Mouse (Mus musculus): ENCODE results near the gene Hist1h2ab. TPM values are rescaled to one million over a fixed set of nuclear protein-coding genes. Genes with fewer than 3 reads are reported as not detected.
A peak's percentile ranks its signal among the peaks of the same experiment; 100 is the strongest.

Hist1h2ab gene
- polyA plus RNA-seq, 1 experiment from 2014 or later: 20.0 TPM

DNA sequence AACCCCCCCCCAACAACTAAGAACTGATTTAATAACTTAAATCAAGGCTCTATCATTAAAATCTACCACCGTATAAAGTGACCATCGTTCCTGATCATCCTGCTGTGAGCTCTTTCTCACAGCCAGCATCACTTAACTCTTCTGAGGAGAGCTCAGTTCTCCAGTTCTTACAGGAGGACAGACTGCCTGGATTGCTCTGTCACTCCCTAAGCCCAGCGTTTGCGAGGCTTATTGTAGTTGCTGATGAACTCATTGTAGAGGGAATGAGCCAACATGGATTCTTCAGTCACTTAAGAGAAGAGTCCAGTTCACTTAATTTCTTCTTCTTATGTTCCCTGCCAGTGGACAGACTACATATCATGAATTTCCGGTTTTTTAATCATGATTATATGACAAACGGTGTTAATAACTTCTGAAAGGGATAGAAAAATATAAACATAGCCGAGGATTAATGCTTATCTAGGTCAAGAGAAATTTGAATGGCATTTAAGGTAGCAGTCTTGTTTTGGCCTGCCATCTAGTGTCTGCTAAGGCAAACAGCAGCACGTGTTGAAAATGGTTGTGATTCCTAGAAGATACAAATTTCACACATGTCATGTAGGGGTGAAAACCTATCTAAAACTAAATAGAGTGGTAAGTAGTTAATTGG, 18.6 kb upstream of the Hist1h2ab start:
- H3K4me3 ChIP-seq (ENCODE audit: low read length): no peak overlapping the region
- no peaks in the 10 kb centered on the region for H3K27me3 ChIP-seq (replicated peaks; ENCODE audit: control insufficient read depth, insufficient read depth, low read length)
- WGBS: 23% methylated on average over 8 of the region's 8 CpGs
- no peak for ATAC-seq
- no peak overlapping the region for H3K9ac ChIP-seq (ENCODE audit: low read depth, low read length)
- no peaks in the 10 kb centered on the region for H3K4me1 ChIP-seq (ENCODE audit: control insufficient read depth, insufficient read depth, low read length)
- no peak overlapping the region for H3K4me2 ChIP-seq (ENCODE audit: low read depth, low read length)
- no peaks in the 10 kb centered on the region for H3K9me3 ChIP-seq (ENCODE audit: control insufficient read depth, low read length)
- no peaks in the 10 kb centered on the region for H3K36me3 ChIP-seq (ENCODE audit: control insufficient read depth, insufficient read depth, low read length)
- H3K27ac ChIP-seq (ENCODE audit: low read length): no peak overlapping the region

- no peak for ATAC-seq
- Histone ChIP-seq H3K4me3 (ENCODE audit: low read length) (no peak overlapping the region), H3K36me3 (ENCODE audit: control insufficient read depth, insufficient read depth, low read length) (no peaks in the 10 kb centered on the region), H3K4me2 (ENCODE audit: low read depth, low read length) (no peak overlapping the region), H3K9ac (ENCODE audit: low read depth, low read length) (no peak overlapping the region), H3K4me1 (ENCODE audit: control insufficient read depth, insufficient read depth, low read length) (peaks cover 5% of the 10 kb centered on the region; the same call in 1 of the 2 replicates), H3K27me3 (replicated peaks; ENCODE audit: control insufficient read depth, insufficient read depth, low read length) (no peaks in the 10 kb centered on the region), H3K9me3 (ENCODE audit: control insufficient read depth, low read length) (no peaks in the 10 kb centered on the region), H3K27ac (ENCODE audit: low read length) (no peak overlapping the region)
- 87% methylated on average over 5 of the region's 5 CpGs for WGBS
These were observed 13.8 kb upstream of the Hist1h2ab start for GRCm38 (mm10) chr13:23737091-23737490.

- no peak for ATAC-seq
- WGBS: 22% methylated on average over 4 of the region's 4 CpGs
These were observed 12.9 kb upstream of the Hist1h2ab start for GRCm38 (mm10) chr13:23738041-23738440.

GRCm38 (mm10) chr13:23738677-23739068, 12.3 kb upstream of the Hist1h2ab start, which contains the start of gene Hist1h1c:
Gene Hist1h1c (plus strand): TSS chr13:23738808.
- H3K27ac ChIP-seq (ENCODE audit: low read length): peak within 1 kb of the TSS; percentile 99
- H3K4me1 ChIP-seq (ENCODE audit: control insufficient read depth, insufficient read depth, low read length): peaks cover 5% of the 10 kb centered on the region; the same call in 1 of the 2 replicates
- no peaks in the 10 kb centered on the region for H3K36me3 ChIP-seq (ENCODE audit: control insufficient read depth, insufficient read depth, low read length)
- H3K4me2 ChIP-seq (ENCODE audit: low read depth, low read length): peak within 1 kb of the TSS; percentile 91
- peak within 1 kb of the TSS; percentile 94 for H3K9ac ChIP-seq (ENCODE audit: low read depth, low read length)
- ATAC-seq: peak; percentile 88
- H3K27me3 ChIP-seq (replicated peaks; ENCODE audit: control insufficient read depth, insufficient read depth, low read length): no peaks in the 10 kb centered on the region
- H3K4me3 ChIP-seq (ENCODE audit: low read length): peak within 1 kb of the TSS; percentile 61
- no peaks in the 10 kb centered on the region for H3K9me3 ChIP-seq (ENCODE audit: control insufficient read depth, low read length)
- under 1% methylated on average over 27 of the region's 38 CpGs for WGBS

More at GRCm38 (mm10) chr13:23738041-23738440, 12.9 kb upstream of the Hist1h2ab start:
- H3K4me2 ChIP-seq (ENCODE audit: low read depth, low read length): peak overlapping the region; percentile 91; the same call in 1 of the 2 replicates
- H3K4me1 ChIP-seq (ENCODE audit: control insufficient read depth, insufficient read depth, low read length): peaks cover 5% of the 10 kb centered on the region; the same call in 1 of the 2 replicates
- no peaks in the 10 kb centered on the region for H3K9me3 ChIP-seq (ENCODE audit: control insufficient read depth, low read length)
- no peaks in the 10 kb centered on the region for H3K27me3 ChIP-seq (replicated peaks; ENCODE audit: control insufficient read depth, insufficient read depth, low read length)
- peak overlapping the region; percentile 99 for H3K27ac ChIP-seq (ENCODE audit: low read length)
- H3K9ac ChIP-seq (ENCODE audit: low read depth, low read length): peak overlapping the region; percentile 94
- no peaks in the 10 kb centered on the region for H3K36me3 ChIP-seq (ENCODE audit: control insufficient read depth, insufficient read depth, low read length)
- H3K4me3 ChIP-seq (ENCODE audit: low read length): peak overlapping the region; percentile 61

- Histone ChIP-seq H3K4me2 (ENCODE audit: low read depth, low read length) (peak overlapping the region; percentile 91), H3K9ac (ENCODE audit: low read depth, low read length) (peak overlapping the region; percentile 94), H3K36me3 (ENCODE audit: control insufficient read depth, insufficient read depth, low read length) (no peaks in the 10 kb centered on the region), H3K4me3 (ENCODE audit: low read length) (peak overlapping the region; percentile 61), H3K27me3 (replicated peaks; ENCODE audit: control insufficient read depth, insufficient read depth, low read length) (no peaks in the 10 kb centered on the region), H3K4me1 (ENCODE audit: control insufficient read depth, insufficient read depth, low read length) (peaks cover 5% of the 10 kb centered on the region), H3K27ac (ENCODE audit: low read length) (peak overlapping the region; percentile 99), H3K9me3 (ENCODE audit: control insufficient read depth, low read length) (no peaks in the 10 kb centered on the region)
- WGBS: under 1% methylated on average over 39 of the region's 39 CpGs
- peak; percentile 91 for ATAC-seq
These were observed 11.6 kb upstream of the Hist1h2ab start for GRCm38 (mm10) chr13:23739069-23739921.

DNA sequence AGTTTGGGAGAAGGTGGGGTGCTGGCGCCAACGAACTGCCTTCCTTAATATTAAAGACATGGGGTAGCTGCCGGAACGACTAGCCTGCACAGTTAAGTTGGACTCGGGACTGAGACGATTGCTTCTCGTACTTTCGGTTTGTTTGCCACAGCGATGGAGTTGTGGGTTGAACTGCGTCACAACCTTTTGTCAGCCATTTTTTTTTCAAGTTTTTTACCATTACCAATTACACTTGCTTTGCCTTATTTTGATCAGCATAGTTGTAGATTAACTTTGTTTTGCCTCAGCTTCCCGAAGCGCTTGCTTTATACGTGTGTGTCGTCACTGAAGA, 11.0 kb upstream of the Hist1h2ab start:
- Histone ChIP-seq H3K9me3 (ENCODE audit: control insufficient read depth, low read length) (no peaks in the 10 kb centered on the region), H3K4me2 (ENCODE audit: low read depth, low read length) (peak overlapping the region; percentile 91), H3K9ac (ENCODE audit: low read depth, low read length) (peak overlapping the region; percentile 94), H3K27ac (ENCODE audit: low read length) (peak overlapping the region; percentile 99), H3K27me3 (replicated peaks; ENCODE audit: control insufficient read depth, insufficient read depth, low read length) (no peaks in the 10 kb centered on the region), H3K36me3 (ENCODE audit: control insufficient read depth, insufficient read depth, low read length) (no peaks in the 10 kb centered on the region), H3K4me3 (ENCODE audit: low read length) (peak overlapping the region; percentile 61), H3K4me1 (ENCODE audit: control insufficient read depth, insufficient read depth, low read length) (peaks cover 5% of the 10 kb centered on the region)
- WGBS: under 1% methylated on average over 14 of the region's 14 CpGs
- ATAC-seq: no peak

DNA sequence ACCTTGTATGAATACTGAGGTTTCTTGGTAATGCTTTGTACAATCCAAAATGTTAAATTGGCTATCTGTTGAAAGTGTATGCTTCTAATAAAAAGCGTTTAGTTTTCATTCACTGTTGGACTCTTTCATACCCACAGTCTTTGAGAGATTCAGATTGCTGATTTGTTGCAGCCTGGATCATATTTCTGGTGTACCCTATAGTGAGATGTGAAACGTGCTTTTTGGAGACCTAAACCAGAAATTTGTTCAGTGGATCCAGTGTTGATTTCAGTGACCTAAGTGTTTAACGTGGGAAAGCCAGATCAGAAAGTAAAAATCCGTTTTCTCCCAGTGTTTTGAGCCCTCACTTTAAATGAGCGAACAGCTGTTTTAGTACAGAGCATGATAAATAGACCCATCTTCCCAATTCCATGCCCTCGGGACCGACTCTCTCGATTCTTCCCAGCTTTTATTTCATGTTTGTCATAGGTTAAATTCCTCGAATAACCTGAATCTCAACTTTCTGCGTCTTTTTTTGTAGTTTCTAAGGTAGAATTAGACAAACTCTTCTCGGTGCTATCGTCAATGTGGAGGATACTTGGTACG, 10.6 kb upstream of the Hist1h2ab start:
- H3K27ac ChIP-seq (ENCODE audit: low read length): peak overlapping the region; percentile 99
- no peaks in the 10 kb centered on the region for H3K9me3 ChIP-seq (ENCODE audit: control insufficient read depth, low read length)
- H3K36me3 ChIP-seq (ENCODE audit: control insufficient read depth, insufficient read depth, low read length): no peaks in the 10 kb centered on the region
- peak overlapping the region; percentile 61 for H3K4me3 ChIP-seq (ENCODE audit: low read length)
- H3K4me2 ChIP-seq (ENCODE audit: low read depth, low read length): peak overlapping the region; percentile 91
- no peaks in the 10 kb centered on the region for H3K27me3 ChIP-seq (replicated peaks; ENCODE audit: control insufficient read depth, insufficient read depth, low read length)
- 15% methylated on average over 13 of the region's 13 CpGs for WGBS
- peak overlapping the region; percentile 94 for H3K9ac ChIP-seq (ENCODE audit: low read depth, low read length)
- peaks cover 5% of the 10 kb centered on the region for H3K4me1 ChIP-seq (ENCODE audit: control insufficient read depth, insufficient read depth, low read length)
- no peak for ATAC-seq

DNA sequence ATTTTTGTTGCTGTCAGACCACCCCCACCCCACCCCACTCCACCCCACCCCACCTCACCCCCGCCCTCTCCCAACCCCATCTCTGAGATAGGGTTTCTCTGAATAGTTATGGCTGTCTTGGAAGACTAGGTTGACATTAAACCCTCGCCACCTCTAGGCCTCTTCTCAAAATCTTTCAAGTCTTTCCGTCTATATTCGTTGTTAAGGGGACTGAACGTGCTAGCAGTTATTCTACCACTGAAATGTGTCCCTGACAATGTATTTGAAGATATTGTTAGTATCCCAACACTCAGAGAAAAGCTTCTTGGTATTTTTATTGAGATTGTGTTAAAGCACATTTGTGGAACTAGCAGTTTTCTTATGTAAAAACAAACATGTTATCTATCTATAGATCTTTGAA, 10.0 kb upstream of the Hist1h2ab start:
- H3K36me3 ChIP-seq (ENCODE audit: control insufficient read depth, insufficient read depth, low read length): no peaks in the 10 kb centered on the region
- peaks cover 5% of the 10 kb centered on the region for H3K4me1 ChIP-seq (ENCODE audit: control insufficient read depth, insufficient read depth, low read length)
- WGBS: 70% methylated on average over 5 of the region's 5 CpGs
- no peak for ATAC-seq
- no peak overlapping the region for H3K27ac ChIP-seq (ENCODE audit: low read length)
- H3K9ac ChIP-seq (ENCODE audit: low read depth, low read length): no peak overlapping the region
- H3K27me3 ChIP-seq (replicated peaks; ENCODE audit: control insufficient read depth, insufficient read depth, low read length): no peaks in the 10 kb centered on the region
- peak overlapping the region; percentile 61; the same call in 1 of the 2 replicates for H3K4me3 ChIP-seq (ENCODE audit: low read length)
- H3K4me2 ChIP-seq (ENCODE audit: low read depth, low read length): peak overlapping the region; percentile 91
- no peaks in the 10 kb centered on the region for H3K9me3 ChIP-seq (ENCODE audit: control insufficient read depth, low read length)

DNA sequence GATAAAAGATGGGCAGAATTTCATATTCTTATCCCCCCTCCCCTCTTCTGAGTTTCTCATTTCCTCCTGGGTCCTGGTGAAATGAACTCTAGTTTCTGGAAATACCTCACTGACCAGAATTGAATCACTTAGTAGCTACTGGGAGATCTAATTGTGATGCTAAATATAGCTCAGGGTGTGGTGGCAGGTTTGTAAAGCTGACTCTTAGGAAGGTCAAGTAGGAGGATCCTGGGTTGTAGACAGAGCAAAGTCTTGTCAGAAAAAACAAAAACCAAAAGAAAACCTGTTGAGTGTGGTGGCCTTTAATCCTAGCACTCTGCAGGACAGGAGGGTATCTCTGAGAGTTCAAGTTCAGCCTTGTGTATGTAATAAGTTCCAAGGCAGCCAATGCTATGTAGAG, 8.9 kb upstream of the Hist1h2ab start:
- Histone ChIP-seq H3K36me3 (ENCODE audit: control insufficient read depth, insufficient read depth, low read length) (no peaks in the 10 kb centered on the region), H3K4me3 (ENCODE audit: low read length) (no peak overlapping the region), H3K27me3 (replicated peaks; ENCODE audit: control insufficient read depth, insufficient read depth, low read length) (no peaks in the 10 kb centered on the region), H3K9ac (ENCODE audit: low read depth, low read length) (no peak overlapping the region; the same call in 1 of the 2 replicates), H3K9me3 (ENCODE audit: control insufficient read depth, low read length) (no peaks in the 10 kb centered on the region), H3K4me2 (ENCODE audit: low read depth, low read length) (no peak overlapping the region), H3K4me1 (ENCODE audit: control insufficient read depth, insufficient read depth, low read length) (peaks cover 6% of the 10 kb centered on the region), H3K27ac (ENCODE audit: low read length) (peak overlapping the region; percentile 45; the same call in 1 of the 2 replicates)
- no peak for ATAC-seq
